ENCODE assay signal across 21 mouse cellular contexts in genomic region chr2:26356231-26356630, GRCm38 (mm10). TPM values are rescaled to one million over a fixed set of nuclear protein-coding genes. Genes with fewer than 3 reads are reported as not detected.
A peak's percentile ranks its signal among the peaks of the same experiment; 100 is the strongest.
DNase-seq lines count a peak whose midpoint lies in the region; ATAC-seq and TF ChIP-seq lines count a peak whose summit lies in the region.
"Had no signal": no experiment of that assay in that cellular context is flagged by ENCODE, and none has a peak within 500 bp of the region (broad histone marks: within the 10 kb centered on the region; RNA-seq: fewer than 3 reads in every experiment).

No protein-coding gene starts in this region.

- TF ChIP-seq POLR2A in kidney, adult 2 months (IDR thresholded peaks at IDR 0.05; ENCODE audit: low read depth, low read length), result no peak

- H3K4me2 ChIP-seq in lung, postnatal 0 days (replicated peaks; ENCODE audit: low read depth, low read length), result peak overlapping the region; percentile 6; the same call in 1 of the 2 replicates
- H3K4me2 ChIP-seq: embryonic facial prominence, embryonic 12.5 days; forebrain, embryonic 13.5 days had no signal

- H3K9me3 ChIP-seq in lung, postnatal 0 days (ENCODE audit: low read length), result no peaks in the 10 kb centered on the region
- H3K9me3 ChIP-seq: embryonic facial prominence, embryonic 10.5 days; embryonic facial prominence, embryonic 12.5 days; forebrain, embryonic 13.5 days; G1E had no signal

- intact Hi-C loops in gastrocnemius, postnatal 14 days (cut with DNase I; ENCODE audit: low total_unique reads), result no loop called here

- TF ChIP-seq CTCF in kidney, adult 2 months (conservative IDR thresholded peaks at IDR 0.05; ENCODE audit: insufficient read depth, insufficient read length, low read depth, low read length), result no peak
- no peak for TF ChIP-seq CTCF in lung, postnatal 0 days (IDR thresholded peaks at IDR 0.05)

- H3K27me3 ChIP-seq in kidney, adult 2 months (replicated peaks; ENCODE audit: control insufficient read depth, insufficient read depth, low read length), result no peaks in the 10 kb centered on the region
- no peaks in the 10 kb centered on the region for H3K27me3 ChIP-seq in lung, postnatal 0 days (replicated peaks; ENCODE audit: insufficient read depth, low read length)
- H3K27me3 ChIP-seq: CH12.LX; embryonic facial prominence, embryonic 12.5 days; forebrain, embryonic 13.5 days; Patski had no signal

- no peak for TF ChIP-seq EP300 in lung, postnatal 0 days (IDR thresholded peaks at IDR 0.05)

- H3K4me1 ChIP-seq in kidney, adult 2 months (ENCODE audit: control insufficient read depth, insufficient read depth, low read length), result peaks cover 10% of the 10 kb centered on the region; the same call in 1 of the 2 replicates
- peaks cover 7% of the 10 kb centered on the region; the same call in 1 of the 2 replicates for H3K4me1 ChIP-seq in lung, postnatal 0 days (ENCODE audit: insufficient read depth, low read depth, low read length)

- ATAC-seq in lung, postnatal 0 days, result no peak
- ATAC-seq: activated CD4-positive, CD25-positive, alpha-beta regulatory T cell, adult 4 months; CD4-positive, CD25-positive, alpha-beta regulatory T cell, adult 4 months; forebrain, embryonic 13.5 days; Patski had no signal

- no peaks in the 10 kb centered on the region for H3K36me3 ChIP-seq in kidney, adult 2 months (ENCODE audit: control insufficient read depth, insufficient read depth, low read length)
- H3K36me3 ChIP-seq in lung, postnatal 0 days (ENCODE audit: insufficient read depth, low read length), result no peaks in the 10 kb centered on the region
- H3K36me3 ChIP-seq: embryonic facial prominence, embryonic 12.5 days had no signal

- H3K27ac ChIP-seq in kidney, adult 2 months (ENCODE audit: insufficient read depth, low read depth, low read length), result no peak overlapping the region
- H3K27ac ChIP-seq in lung, postnatal 0 days (ENCODE audit: low read length), result no peak overlapping the region; the same call in 1 of the 2 replicates
- H3K27ac ChIP-seq: embryonic facial prominence, embryonic 10.5 days; embryonic facial prominence, embryonic 12.5 days; forebrain, embryonic 13.5 days had no signal

- H3K4me3 ChIP-seq in kidney, adult 2 months (ENCODE audit: insufficient read depth, low read depth, low read length), result no peak overlapping the region
- H3K4me3 ChIP-seq in lung, postnatal 0 days (ENCODE audit: low read depth, low read length), result no peak overlapping the region
- H3K4me3 ChIP-seq: embryonic facial prominence, embryonic 10.5 days; embryonic facial prominence, embryonic 12.5 days; forebrain, embryonic 13.5 days had no signal

- no peak overlapping the region for H3K9ac ChIP-seq in lung, postnatal 0 days (replicated peaks; ENCODE audit: low read depth)
- H3K9ac ChIP-seq: embryonic facial prominence, embryonic 12.5 days; forebrain, embryonic 13.5 days had no signal

- peak; percentile 4 for DNase-seq in kidney, postnatal 10 days
- DNase-seq in kidney, adult 2 months, result no peak
- DNase-seq in lung, postnatal 0 days (ENCODE audit: low spot score), result no peak
- DNase-seq in lung, postnatal 36 days, result no peak
- DNase-seq in thymus, postnatal 0 days (ENCODE audit: low spot score), result peak; percentile 25
- no peak for DNase-seq in thymus, adult 18-20 months
- peak; percentile 52 for DNase-seq in thymus, postnatal 4 days
- no peak for DNase-seq in gastrocnemius, postnatal 14 days
- DNase-seq: adrenal gland, adult 8-10 months; adrenal gland, postnatal 14 days; adrenal gland, postnatal 36 days; B cell, adult 2 months; cerebellum, postnatal 25 days had no signal

- WGBS in kidney, adult 2 months, result 91% methylated on average over 4 of the region's 4 CpGs
- 77% methylated on average over 4 of the region's 4 CpGs for WGBS in lung, postnatal 0 days

RNA-seq across cellular contexts. Expression of gene Dnlz, which starts 4.3 kb away (rescaled TPM):
- polyA plus RNA-seq in kidney, adult 2 months (2012; rRNA removed), result 26.9 and 28.8 TPM in 2 replicates
- polyA plus RNA-seq in lung, postnatal 0 days (2015; fragmentation: Nextera tagmentation; extraction: Ambion mirVana), result 14.2 and 15.5 TPM in 2 replicates
- 22.2 and 24.5 TPM in 2 replicates for polyA plus RNA-seq in thymus, postnatal 0 days (2015; fragmentation: Nextera tagmentation; extraction: Ambion mirVana)
- 10 to 100 TPM; 17.0 to 17.6 TPM for total RNA-seq in gastrocnemius, postnatal 14 days (2021)

RNA-seq across cellular contexts. Expression of gene Card9, which starts 4.5 kb away (rescaled TPM):
- polyA plus RNA-seq in kidney, adult 2 months (2012; rRNA removed), result 2.1 and 2.5 TPM in 2 replicates
- 9.9 and 10.9 TPM in 2 replicates for polyA plus RNA-seq in lung, postnatal 0 days (2015; fragmentation: Nextera tagmentation; extraction: Ambion mirVana)
- 15.9 and 17.1 TPM in 2 replicates for polyA plus RNA-seq in thymus, postnatal 0 days (2015; fragmentation: Nextera tagmentation; extraction: Ambion mirVana)
- total RNA-seq in gastrocnemius, postnatal 14 days (2021), result 1 to 10 TPM in 1 of 2 experiments, under 1 TPM in 1; 0.71 to 1.1 TPM

RNA-seq across cellular contexts. Expression of gene Snapc4, which starts 24.2 kb away (rescaled TPM):
- 21.9 and 25.2 TPM in 2 replicates for polyA plus RNA-seq in kidney, adult 2 months (2012; rRNA removed)
- 7.4 and 9.3 TPM in 2 replicates for polyA plus RNA-seq in lung, postnatal 0 days (2015; fragmentation: Nextera tagmentation; extraction: Ambion mirVana)
- polyA plus RNA-seq in thymus, postnatal 0 days (2015; fragmentation: Nextera tagmentation; extraction: Ambion mirVana), result 14.2 and 19.4 TPM in 2 replicates
- 1 to 10 TPM; 6.2 to 7.2 TPM for total RNA-seq in gastrocnemius, postnatal 14 days (2021)

RNA-seq across cellular contexts. Expression of gene Entr1, which starts 32.9 kb away (rescaled TPM):
- polyA plus RNA-seq in kidney, adult 2 months (2012; rRNA removed), result 102 and 110 TPM in 2 replicates
- polyA plus RNA-seq in lung, postnatal 0 days (2015; fragmentation: Nextera tagmentation; extraction: Ambion mirVana), result 75.3 and 85.5 TPM in 2 replicates
- 164 and 184 TPM in 2 replicates for polyA plus RNA-seq in thymus, postnatal 0 days (2015; fragmentation: Nextera tagmentation; extraction: Ambion mirVana)
- 10 to 100 TPM; 24.5 to 24.9 TPM for total RNA-seq in gastrocnemius, postnatal 14 days (2021)

RNA-seq across cellular contexts. Expression of gene Pmpca, which starts 32.9 kb away (rescaled TPM):
- 50.6 and 54.0 TPM in 2 replicates for polyA plus RNA-seq in kidney, adult 2 months (2012; rRNA removed)
- polyA plus RNA-seq in lung, postnatal 0 days (2015; fragmentation: Nextera tagmentation; extraction: Ambion mirVana), result 39.0 and 42.0 TPM in 2 replicates
- 81.8 and 83.4 TPM in 2 replicates for polyA plus RNA-seq in thymus, postnatal 0 days (2015; fragmentation: Nextera tagmentation; extraction: Ambion mirVana)
- 100 to 1,000 TPM; 125 to 136 TPM for total RNA-seq in gastrocnemius, postnatal 14 days (2021)

Comparison
In these comparisons a context has a peak if more than half of its experiments do, and no peak if none do; other contexts are left out.
1. DNase-seq: peak in kidney, postnatal 10 days (single experiment), thymus, postnatal 0 days (single experiment) and thymus, postnatal 4 days (single experiment); none in kidney, adult 2 months (single experiment), lung, postnatal 0 days (single experiment), lung, postnatal 36 days (single experiment), thymus, adult 18-20 months (0 of 2) and gastrocnemius, postnatal 14 days (single experiment).